Mouse (Mus musculus) spleen, postnatal 36 days (tissue): ENCODE results near the gene Trim44.

ENCODE experiments used
- DNase-seq, 2 experiments: peaks; one replicate each; pipeline ENCODE4 v3.0.0; 2022; ENCODE audit warnings: low spot score in 2 of 2, mixed read lengths in 1 of 2

The Trim44 gene

DNA sequence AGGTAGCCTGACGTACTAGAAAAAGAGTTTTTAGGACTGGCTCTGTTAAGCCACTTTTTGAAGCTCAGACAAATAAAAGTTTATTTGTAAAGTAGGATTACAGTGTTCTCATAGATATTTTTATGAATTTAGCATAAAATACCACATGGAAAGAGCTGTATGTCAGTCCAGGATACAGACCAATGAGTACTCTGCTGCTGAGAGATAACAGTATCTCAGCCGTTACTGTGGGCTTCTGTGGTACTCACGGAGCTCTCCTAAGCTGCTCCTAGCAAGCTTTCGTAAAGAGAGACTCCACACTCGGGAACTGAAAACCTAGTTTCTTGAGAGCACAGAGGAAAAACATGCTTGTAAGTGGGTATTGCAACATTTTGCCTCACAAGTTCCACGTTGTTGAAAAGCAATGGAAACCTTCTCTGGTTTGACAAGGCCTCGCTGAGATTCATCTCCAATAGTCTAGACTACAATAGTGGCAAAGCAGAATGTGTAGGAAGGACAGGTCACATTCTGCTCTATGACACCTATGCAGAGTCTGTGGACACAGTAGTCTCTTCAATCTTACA, 41.6 kb downstream of the Trim44 start:
- peak; percentile 22 to 49 for DNase-seq

DNA sequence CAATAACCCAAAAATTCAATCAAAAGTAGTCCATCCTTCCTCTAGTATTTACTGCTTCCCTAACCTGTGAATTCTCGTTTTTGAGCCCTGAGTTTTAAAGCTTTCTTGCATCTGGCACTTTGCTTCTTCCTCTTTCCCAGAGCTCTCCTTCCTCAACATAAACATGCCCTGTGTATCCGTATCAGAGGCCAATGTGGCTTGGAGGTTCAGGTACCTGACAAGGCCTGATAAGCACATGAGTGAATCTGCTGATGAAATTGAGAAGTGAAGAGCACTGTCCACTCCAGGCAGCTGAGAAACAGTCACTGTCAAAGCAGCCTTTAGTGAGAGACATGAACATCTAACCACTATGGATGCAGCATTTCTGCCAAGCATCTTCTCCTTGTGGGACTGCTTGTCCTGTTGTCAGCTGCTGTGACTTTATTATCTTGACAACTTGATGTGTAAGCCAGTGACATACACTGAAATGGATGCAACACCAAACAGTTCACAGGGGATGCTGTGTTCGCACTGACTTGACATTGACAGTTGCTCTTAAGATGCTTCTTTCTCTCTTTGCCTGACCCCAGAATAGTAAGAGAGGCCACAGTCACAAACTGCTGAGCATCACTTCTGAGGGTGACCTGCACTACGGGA, 42.9 kb downstream of the Trim44 start:
- DNase-seq = peak; percentile 24 to 42

DNA sequence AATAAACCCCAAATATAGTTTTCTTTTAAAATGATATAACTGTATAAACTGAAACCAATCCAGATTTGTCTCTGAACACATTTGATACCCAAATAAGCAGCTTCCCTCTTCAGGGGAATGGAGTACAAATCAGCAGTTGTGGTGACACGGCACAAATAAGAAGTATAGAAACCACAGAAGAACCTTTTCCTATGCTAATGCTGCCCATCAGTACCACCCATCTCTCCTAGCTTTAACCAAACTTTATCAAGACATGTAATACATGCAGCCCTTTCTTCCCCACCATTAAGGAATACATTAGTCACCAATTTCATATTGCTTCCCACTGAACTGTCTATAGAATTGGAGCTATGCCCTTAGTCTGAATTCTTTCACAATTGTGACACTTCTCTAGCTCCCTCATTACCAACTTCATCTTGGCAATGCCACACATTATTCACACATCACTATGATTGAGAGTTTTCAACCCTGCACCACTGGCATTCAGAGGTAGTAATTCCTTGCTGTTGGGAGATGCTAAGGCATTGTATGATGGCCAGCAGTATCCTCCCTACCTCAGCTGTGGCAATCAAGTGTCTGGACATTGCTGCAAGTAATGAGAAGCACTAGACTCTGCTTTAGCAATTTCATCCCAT, 44.6 kb downstream of the Trim44 start:
- no peak for DNase-seq

DNA sequence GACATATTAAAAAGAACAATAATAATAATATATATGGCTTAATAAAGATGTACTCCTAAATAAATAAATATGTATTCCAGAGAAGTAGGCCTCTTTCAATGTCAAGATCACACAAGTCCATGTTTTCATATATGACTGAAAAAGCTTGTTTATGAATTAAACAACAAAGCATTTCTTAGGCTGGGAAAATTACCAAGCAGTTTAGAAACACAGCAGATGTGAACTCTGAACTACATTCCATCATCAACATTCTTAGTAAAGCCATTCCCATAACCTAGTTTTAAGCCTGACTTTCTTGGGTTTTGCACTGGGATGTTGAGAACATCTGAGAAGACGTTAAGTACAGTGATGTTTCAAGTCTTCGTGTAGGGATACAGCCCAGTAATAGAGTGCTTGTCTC, 45.4 kb downstream of the Trim44 start:
- DNase-seq = no peak

DNA sequence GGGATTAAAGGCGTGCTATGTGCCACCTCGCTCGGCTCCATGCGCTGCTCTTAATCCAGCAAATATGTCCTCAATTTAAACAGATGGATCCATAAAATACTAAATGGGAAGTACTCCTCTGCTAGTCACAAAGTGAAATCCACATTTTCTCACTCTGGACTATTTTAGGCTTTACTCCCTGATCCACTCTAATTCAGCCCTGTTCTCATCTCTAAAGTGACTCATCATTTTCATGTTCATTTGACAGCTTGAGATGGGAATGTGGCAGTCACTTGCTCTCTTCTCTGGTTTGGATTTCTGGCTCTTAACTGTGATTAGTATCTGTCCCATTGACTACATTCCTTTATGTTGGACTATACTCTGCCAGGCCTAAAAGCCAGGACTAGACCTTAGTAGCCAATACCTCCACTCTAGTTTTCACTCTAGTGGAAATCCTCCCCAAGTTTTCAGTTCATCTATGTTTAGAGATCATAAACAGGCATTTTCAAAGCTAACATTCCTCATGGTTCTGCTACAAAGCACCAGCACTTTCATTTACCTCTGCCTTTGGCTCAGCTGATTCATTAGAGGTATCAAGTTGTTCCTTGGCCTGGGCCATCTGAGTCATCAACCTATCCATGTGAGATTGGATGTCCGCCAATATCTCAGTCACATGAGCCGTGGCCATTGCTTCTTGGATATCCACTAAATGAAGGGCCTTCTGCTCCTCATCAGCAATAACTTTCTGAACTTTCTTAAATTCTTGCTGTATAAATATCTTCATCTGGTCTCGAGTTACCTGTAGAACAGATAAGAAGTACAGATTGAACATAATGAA, 50.5 kb downstream of the Trim44 start:
- no peak for DNase-seq

DNA sequence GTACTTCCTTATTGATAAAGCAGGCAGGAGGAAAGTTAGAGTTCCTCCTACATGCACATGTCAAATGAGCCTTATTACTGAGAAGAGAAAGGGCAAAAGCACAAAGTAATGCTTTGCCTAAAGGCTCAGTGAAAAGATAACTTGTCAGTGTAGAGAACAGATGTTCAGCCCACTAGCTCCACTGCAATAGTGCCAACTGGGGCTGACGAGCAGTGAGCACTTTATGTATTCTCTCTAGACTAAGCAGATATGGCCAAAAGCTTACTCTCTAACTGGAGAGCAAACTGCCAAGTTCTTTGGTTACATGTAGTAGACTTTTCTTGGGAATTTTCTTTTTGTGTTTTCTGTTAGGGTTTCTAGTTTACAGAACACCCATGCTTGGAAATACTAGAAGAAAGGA, 53.6 kb downstream of the Trim44 start:
- DNase-seq = no peak

DNA sequence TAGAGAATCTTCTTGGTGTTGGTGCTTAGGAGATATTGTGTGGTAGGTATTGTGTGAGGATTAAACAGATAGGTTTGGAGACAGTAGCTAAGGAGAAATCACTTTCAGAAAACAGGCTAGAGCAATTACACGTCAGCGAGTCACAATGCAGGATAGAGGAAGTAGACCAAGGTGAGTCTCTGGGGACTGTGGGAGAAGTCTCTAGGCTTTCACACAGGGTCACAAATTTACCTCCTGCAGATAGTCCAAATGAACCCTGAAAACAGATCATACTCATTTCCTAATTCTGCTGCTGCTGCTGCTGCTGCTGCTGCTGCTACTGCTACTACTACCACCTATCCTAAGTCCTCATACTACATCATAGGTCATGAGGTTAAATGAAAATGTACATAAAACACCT, 66.2 kb downstream of the Trim44 start:
- peak; percentile 55 to 59 for DNase-seq

DNA sequence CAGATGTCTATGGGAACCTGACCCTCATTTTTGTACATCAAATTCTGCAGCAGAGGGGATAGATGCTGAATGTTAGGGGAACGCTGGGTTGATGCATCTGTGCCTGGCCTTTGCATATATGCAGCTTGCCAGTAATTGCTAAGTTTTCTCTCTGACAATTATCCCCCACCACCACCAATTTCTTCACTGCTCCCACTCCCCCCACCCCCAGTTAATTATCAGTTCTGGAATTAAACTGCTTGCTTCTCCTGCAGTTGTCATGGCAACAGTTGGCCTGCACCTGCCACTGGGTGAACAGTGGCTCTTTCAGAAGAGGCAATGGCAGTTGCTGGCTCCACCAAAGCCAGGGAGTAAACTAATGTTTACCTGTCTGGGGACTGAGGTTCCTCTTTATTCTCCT, 70.8 kb downstream of the Trim44 start:
- DNase-seq = no peak

DNA sequence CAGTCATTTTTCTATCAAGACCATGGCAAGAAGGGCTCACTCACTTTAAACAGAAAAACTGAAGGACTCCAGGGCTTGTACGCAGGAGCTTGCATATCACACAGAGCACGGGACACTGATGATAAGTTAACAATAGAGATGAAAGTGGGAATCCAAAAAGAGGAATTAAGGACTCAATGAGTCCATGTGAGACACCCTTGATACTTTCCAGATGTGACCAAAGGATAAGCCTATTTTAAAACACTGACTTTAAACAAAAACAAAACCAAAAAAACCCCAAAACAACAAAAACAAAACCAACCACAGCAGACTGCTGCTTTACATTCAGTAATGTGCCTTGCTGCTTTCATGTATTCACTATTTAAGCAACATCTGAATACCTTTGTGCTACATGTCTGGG, 75.7 kb downstream of the Trim44 start:
- DNase-seq = no peak

DNA sequence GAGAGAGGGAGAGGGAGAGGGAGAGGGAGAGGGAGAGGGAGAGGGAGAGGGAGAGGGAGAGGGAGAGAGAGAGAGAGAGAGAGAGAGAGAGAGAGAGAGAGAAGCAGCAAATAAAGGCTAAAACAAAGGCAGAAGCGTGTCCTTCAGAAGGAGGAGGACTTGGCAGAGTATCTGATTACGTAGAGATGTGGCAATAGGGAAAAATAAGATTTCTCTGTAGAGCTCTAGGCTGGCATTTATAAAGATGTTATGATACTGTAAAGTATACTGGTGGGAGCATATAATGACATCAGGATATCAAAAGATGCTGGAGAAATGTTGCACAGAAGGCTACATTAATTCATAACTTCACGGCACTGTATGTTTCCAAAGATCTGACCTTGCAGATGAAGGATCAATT, 76.5 kb downstream of the Trim44 start:
- no peak for DNase-seq

DNA sequence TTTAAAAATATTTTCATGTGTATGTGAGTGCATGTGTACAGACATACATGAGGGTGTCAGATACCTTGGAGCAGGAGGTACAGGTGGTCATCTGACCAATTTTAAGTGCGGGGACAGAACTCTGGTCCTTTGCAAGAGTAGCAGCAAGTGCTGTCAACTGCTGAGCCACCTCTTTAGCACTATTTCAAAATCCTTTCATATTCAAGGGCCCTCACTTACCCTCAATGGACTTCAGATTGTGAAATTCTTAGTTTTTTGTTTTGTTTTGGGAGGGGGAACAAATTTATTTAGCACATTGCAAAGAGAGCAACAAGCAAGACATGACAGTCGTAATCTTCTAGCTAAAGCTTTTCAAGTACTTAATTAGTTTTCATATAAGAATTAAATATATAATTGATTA, 81.7 kb downstream of the Trim44 start:
- DNase-seq = no peak

DNA sequence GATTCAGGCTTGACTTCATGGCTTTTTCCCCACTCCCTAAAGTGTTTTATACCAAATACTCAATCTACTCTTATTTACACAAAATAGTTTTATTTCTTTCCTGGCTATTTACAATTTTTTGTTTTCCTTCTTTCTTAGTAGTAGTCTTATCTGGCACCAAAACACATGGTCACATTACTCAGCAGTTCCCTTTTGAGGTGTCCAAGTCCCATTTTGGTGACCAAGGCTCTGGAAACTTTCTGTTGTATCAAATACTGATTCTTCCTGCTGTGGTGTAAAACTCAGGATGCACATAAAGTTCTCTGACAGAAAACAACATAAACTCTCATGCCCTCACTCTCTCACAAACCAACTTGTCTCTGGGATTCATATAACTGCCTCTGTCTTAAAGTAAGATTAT, 83.3 kb downstream of the Trim44 start:
- no peak for DNase-seq

DNA sequence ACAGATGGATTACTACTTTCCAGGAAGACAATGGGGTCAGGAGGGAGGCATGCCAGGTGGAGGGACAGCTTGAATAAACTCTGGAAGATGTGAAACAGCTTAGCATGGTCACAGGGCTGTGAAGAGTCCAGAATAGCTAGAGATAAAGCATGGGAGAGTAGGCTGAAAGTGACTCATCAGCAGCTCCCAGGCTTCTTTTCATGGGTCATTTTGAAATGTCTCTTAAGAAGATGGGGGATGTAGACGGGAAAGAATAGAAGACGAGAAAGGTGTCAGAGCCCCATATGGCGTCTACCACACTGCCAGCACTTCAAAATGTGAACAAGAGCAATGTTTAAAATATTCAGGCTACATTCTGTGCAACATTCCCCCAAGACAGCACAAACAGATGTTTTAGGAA, 91.1 kb downstream of the Trim44 start:
- DNase-seq = no peak

DNA sequence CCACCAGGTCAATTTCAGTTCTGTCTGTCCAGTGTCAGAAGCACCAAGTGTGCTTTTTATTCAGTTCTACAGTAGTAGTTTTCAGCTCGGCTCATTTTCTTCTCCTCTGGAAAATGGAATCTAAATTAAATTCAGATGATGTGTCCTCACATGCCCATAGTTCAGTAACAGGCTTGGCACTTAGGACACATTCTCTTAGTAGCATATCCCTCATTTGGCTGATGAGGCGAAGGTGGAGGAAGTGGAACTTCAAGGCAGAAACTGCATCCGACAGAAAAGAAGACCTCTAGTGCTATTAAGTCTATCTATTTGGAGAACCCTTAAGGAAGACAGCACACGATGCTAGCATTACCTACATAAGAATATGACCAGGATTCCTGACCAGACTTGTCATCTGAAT, 92.5 kb downstream of the Trim44 start:
- DNase-seq = no peak

DNA sequence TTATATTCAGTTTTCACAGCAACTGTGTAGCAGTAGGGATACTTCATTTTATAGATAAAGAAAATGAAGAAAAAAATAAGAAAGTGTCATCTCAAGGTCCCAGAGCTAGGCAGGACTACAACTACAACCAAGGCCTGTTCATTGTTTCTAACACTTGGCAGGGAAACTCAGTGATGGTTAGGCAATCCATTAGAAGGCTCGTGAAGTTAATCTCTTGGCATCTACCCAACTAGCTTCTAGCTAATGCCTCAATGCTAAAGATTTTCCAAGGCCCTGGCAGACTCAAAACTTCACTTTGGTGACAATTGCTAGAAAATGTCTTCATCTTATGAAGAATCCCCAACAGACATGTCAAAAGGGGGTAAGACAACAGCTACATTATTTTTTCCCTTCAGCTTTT, 93.0 kb downstream of the Trim44 start:
- DNase-seq = no peak

DNA sequence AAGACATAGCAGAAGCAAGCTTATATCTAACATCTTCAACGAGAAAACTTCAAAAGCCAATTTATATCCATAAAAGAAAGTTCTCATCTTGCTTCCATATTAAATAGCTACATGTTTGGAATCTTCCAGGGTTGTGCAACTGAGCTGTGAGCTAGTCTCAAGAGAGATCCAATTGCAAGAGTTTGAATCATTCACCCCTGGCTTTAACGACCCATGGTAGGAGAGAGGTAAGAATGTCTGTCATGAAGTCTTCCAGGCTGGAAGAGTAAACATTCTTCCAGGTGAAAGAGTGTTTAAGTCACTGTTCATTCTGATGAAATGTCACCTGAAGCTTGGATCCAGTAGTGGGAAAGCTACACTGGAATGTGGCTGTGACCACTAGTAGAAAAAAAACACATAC, 93.6 kb downstream of the Trim44 start:
- no peak for DNase-seq

DNA sequence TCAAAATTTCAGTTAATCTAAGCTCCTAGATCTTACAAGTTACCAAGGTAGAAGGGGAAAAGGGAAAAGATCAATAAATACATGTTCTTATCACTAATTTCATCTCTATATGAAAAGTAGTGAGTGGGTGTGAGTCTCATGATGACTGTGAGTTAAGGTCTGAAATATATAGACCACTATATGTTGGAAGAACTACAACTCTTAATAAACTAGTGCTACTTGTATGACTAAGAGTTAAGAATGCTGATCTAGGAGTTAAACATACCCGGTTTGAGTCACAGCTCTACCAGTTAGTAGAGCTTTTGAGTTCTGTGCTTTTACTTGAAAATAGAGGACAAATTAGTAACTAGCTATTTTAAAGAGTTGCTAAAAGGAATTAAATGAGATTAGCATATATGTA, 94.7 kb downstream of the Trim44 start:
- DNase-seq = no peak

DNA sequence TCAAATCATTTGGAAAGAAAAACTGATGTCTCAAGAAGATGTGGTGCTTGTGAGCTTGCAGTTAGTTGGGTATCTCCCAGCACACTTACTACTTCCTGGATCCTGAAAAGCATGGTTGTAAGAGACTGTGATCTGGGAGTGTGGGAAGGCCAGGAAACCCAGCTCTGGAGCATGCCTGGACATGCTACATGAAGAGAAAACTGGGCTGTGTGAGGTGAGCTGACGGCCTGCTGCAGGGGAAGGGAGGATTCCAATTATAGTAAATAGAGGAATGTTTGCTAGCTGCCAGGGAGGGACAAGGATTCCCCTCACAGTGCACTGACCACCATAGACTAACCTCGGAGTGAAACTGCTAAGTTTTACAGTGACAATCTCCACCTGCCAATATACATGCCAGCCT, 104.4 kb downstream of the Trim44 start:
- DNase-seq = no peak

DNA sequence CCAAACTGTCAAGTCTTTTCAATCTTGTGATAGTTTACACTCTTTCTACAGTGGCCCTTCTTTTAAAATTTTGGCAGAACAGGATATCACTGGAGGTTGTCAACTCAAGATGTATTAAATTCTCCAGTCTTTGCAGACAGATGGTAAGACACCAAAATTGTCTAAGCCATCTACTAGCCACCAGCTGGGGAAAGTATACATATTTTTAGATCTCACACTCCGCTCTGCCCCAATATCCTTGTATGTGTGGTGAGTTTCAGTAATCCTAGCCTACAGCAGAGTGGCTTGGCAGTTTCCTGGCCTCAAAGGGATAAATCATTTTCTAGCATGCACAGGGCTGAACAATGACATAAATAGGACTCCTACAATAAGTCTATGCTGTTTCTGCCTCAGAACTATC, 105.1 kb downstream of the Trim44 start:
- DNase-seq = no peak

DNA sequence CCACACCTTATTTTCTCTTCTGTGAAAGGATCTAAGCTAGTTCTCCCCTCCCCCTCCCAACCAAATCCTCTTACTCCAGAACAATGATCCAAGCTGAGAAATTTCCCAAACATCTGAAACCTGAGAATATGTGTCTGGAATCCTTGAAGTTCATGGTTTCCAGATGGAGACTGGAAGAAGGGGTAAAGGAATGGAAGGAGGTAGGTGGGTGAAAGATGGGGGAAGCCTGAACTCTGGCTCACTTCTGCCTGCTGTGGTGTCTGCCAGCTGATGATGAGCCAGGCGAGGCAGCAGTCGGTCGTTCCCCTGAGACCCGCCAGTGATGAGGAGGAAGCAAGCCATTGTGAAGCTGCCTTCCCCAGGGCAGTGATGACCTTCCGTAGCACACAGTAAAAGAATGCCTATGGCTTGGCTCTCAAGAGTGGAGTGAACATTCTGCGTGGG, 112.8 kb downstream of the Trim44 start:
- DNase-seq = peak; percentile 29 to 45

DNA sequence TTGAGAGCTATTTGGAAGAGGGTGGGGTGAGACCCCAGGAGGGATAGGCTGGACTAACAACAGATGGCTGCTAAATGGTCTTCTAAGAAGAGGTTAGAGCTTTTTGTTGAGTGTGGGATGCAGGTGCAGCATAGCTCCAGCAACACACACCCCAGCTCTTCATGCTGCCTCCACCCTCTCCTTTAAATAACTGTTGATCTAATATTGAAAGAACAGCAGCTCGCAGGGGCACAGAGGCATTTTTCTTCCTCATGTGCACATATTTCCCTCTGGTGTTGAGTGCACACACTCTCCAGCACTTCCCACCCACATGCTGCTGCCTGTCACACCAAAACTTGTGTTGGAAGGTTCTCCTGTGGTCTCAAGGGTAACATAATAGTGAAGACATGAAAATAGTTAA, 114.4 kb downstream of the Trim44 start:
- no peak for DNase-seq

DNA sequence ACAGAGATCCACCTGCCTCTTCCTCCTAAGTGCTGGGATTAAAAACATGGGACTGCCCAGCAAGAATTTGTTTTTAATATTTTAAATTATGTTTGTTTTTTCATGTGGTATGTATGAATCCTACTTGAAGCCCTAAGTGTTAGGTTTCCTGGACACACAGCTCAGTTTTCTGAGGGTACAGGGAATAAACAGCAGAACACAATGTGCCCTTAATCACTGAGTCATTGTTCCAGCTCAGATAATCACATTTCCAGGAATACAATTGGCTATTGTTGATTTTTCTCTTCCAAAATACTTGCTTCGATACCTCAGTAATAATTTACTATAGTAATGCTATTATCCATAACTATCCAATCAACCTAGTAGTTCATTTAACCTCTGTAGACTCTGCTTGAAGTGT, 115.6 kb downstream of the Trim44 start:
- DNase-seq = no peak

DNA sequence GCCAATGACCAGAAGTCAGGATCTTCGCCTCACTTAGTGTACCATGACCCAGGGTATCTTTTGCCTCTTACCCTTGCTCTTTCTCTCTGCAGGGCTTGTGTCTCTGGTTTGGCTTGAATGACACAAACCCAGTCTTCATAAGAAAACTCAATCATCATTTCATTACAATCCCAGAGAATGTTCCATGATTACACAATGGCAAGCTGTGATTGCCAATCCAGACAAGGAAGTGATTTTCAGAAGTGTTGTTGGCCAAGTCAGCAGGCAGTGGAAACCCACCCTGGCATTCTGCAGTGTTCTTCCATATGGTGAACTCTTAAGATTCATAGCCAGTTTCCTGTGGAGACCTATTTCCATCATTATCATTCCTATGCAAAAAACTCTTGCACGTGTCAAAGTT, 116.1 kb downstream of the Trim44 start:
- DNase-seq = no peak
